Mouse (Mus musculus): ENCODE measurements around the gene Irx3.

DNA sequence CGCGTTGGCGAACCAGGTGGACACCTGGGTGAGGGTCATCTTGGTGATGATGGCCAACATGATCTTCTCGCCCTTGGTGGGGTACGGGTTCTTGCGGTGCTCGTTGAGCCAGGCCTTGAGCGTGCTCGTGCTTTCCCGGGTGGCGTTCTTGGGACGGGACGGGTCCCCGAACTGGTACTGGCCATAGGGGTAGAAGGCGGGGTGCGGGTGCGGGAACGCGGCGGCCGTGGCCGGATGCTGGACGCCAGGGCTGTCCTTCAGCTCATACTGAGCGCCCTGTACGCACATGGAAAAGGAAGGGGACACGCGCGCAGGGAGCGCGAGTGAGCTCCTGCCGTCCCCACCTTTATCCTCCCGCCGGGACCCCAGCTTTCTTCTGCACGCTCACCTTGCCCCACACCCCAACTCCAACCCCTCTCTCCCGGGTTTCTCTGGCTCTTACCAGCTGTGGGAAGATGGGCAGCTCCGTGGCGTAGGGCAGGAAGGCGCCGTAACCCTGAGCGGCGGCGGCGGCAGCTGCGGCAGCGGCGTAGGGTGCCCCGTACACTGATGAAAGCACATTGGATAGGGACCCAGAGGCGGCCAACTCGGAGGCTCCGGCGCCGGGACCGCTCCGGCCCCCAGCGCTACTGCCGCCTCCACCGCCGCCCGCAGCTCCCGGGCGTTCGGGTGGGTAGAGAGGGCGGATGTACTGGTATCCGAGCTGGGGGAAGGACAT, 1.2 kb downstream of the Irx3 start:
- TF ChIP-seq CTCF (IDR thresholded peaks at IDR 0.05; ENCODE audit: low read depth): no peak
- TF ChIP-seq EP300 (IDR thresholded peaks at IDR 0.05; ENCODE audit: low read depth): no peak

All from liver, postnatal 0 days (tissue).